Mouse (Mus musculus) ES-Bruce4 (cell line): ENCODE measurements around the gene Gm10073.
A peak's percentile ranks its signal among the peaks of the same experiment; 100 is the strongest.

ENCODE experiments used
- CTCF ChIP-seq: IDR thresholded peaks from one replicate; pipeline ENCODE4 v1.8.1; 2011; ENCODE audit warnings: low read depth, low read length
- POLR2A ChIP-seq: IDR thresholded peaks from one replicate; pipeline ENCODE4 v1.8.1; 2011; ENCODE audit warnings: low read length; ENCODE audit not compliant: insufficient read depth

DNA sequence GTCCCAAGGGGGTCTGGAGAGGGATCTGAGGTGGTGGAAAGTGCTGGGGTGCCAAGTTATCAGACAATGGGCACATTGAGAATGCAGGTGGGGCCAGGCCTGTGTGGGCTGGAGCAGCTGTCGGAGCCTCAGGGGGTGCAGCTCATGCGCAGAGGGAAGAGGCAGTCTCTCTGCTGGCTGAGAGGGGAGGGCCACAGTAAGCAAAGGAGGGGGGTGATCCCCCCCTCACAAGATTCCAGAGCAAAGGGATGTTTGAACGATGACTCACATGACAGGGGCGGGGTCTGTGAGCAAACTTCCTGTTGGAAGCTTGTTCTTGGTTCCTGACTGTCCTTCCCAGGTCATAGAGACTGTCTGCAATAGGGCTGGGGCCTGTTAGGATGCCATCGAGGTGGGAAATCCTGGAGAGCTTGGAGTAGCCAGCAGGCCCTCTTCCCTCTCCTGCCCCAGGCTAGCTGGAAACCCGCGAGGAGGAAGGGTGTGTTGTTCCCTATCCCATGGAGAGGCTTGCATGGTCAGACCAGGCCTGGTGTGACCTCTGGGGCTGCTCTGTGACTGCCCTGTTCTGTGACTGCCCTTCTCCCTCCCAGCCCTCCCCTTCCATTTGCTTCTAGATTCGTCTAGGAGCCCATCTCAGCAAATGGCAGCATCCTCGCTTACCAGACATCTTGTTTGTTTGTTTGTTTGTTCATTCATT is 46.4 kb upstream of the Gm10073 start:
- TF ChIP-seq CTCF (no peak), POLR2A (peak; percentile 35)
